Mouse (Mus musculus): ENCODE measurements around the gene Pkd1.

DNA sequence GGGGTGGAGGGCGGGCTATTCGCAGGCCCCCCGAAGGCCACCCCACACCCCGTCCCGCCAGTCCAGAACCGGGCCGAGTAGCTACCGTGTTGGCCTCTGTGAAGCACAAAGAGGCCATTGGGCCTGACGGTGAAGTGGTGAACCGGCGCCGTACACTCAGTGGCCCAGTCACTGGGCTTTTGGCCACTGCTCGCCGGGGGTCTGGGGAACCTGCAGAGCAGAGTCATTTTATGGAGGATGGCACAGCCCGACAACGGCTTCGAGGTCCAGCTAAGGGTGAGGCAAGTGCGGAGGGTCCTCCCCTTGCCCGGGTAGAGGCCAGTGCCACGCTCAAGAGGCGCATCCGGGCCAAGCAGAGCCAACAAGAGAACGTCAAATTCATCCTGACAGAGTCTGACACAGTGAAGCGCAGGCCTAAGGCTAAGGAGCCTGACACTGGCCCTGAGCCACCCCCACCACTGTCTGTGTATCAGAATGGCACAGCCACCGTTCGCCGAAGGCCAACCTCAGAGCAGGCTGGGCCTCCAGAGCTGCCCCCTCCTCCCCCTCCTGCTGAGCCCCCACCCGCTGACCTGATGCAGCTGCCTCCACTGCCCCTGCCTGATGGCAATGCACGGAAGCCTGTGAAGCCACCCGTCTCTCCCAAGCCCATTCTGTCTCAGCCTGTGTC lies 44.2 kb upstream of the Pkd1 start:
- TF ChIP-seq CTCF (IDR thresholded peaks at IDR 0.05; ENCODE audit: low read depth) (no peak), EP300 (IDR thresholded peaks at IDR 0.05; ENCODE audit: low read depth) (no peak)

Data from heart, postnatal 0 days (tissue).